Mouse (Mus musculus): ENCODE data around the gene Ankrd13d. TPM values are rescaled to one million over a fixed set of nuclear protein-coding genes. Genes with fewer than 3 reads are reported as not detected.
A peak's percentile ranks its signal among the peaks of the same experiment; 100 is the strongest.

Gene Ankrd13d
- polyA plus RNA-seq, 1 experiment from 2014 or later = 7.6 TPM

- ATAC-seq (ENCODE audit: low read depth) (no peak), DNase-seq (ENCODE audit: low spot score) (no peak)
- Histone ChIP-seq H3K27me3 (replicated peaks; ENCODE audit: control insufficient read depth, insufficient read depth, low read length) (no peaks in the 10 kb centered on the region), H3K4me1 (ENCODE audit: control insufficient read depth, insufficient read depth, low read length) (no peaks in the 10 kb centered on the region), H3K9me3 (ENCODE audit: control insufficient read depth, low read length) (no peaks in the 10 kb centered on the region), H3K9ac (ENCODE audit: low read depth, low read length) (no peak overlapping the region), H3K36me3 (ENCODE audit: control insufficient read depth, insufficient read depth, low read length) (peaks cover 99% of the 10 kb centered on the region), H3K4me3 (ENCODE audit: low read depth, low read length) (no peak overlapping the region), H3K4me2 (ENCODE audit: low read depth, low read length) (no peak overlapping the region), H3K27ac (replicated peaks; ENCODE audit: low read depth, low read length) (no peak overlapping the region)
- 60% methylated on average over 1 of the region's 1 CpGs for WGBS
Observed at GRCm38 (mm10) chr19:4321622-4322021, 38.7 kb upstream of the Ankrd13d start.

GRCm38 (mm10) chr19:4319272-4319671 is 36.3 kb upstream of the Ankrd13d start:
- H3K27ac ChIP-seq (replicated peaks; ENCODE audit: low read depth, low read length) = no peak overlapping the region
- ATAC-seq (ENCODE audit: low read depth) = no peak
- no peak for DNase-seq (ENCODE audit: low spot score)

GRCm38 (mm10) chr19:4317181-4317580 is 34.2 kb upstream of the Ankrd13d start:
- H3K4me2 ChIP-seq (ENCODE audit: low read depth, low read length) = no peak overlapping the region
- 78% methylated on average over 3 of the region's 3 CpGs for WGBS
- DNase-seq (ENCODE audit: low spot score) = no peak

More at GRCm38 (mm10) chr19:4319272-4319671, 36.3 kb upstream of the Ankrd13d start:
- H3K36me3 ChIP-seq (ENCODE audit: control insufficient read depth, insufficient read depth, low read length) = peaks cover 92% of the 10 kb centered on the region
- no peak overlapping the region for H3K4me2 ChIP-seq (ENCODE audit: low read depth, low read length)
- H3K4me3 ChIP-seq (ENCODE audit: low read depth, low read length) = no peak overlapping the region
- H3K4me1 ChIP-seq (ENCODE audit: control insufficient read depth, insufficient read depth, low read length) = no peaks in the 10 kb centered on the region
- no peak overlapping the region for H3K9ac ChIP-seq (ENCODE audit: low read depth, low read length)
- H3K9me3 ChIP-seq (ENCODE audit: control insufficient read depth, low read length) = no peaks in the 10 kb centered on the region
- WGBS = 73% methylated on average over 4 of the region's 4 CpGs
- H3K27me3 ChIP-seq (replicated peaks; ENCODE audit: control insufficient read depth, insufficient read depth, low read length) = no peaks in the 10 kb centered on the region

GRCm38 (mm10) chr19:4315223-4315944 is 32.4 kb upstream of the Ankrd13d start:
- ATAC-seq (ENCODE audit: low read depth) = no peak
- Histone ChIP-seq H3K27me3 (replicated peaks; ENCODE audit: control insufficient read depth, insufficient read depth, low read length) (no peaks in the 10 kb centered on the region), H3K9ac (ENCODE audit: low read depth, low read length) (no peak overlapping the region), H3K4me1 (ENCODE audit: control insufficient read depth, insufficient read depth, low read length) (no peaks in the 10 kb centered on the region), H3K36me3 (ENCODE audit: control insufficient read depth, insufficient read depth, low read length) (peaks cover 65% of the 10 kb centered on the region), H3K4me3 (ENCODE audit: low read depth, low read length) (no peak overlapping the region), H3K4me2 (ENCODE audit: low read depth, low read length) (no peak overlapping the region), H3K9me3 (ENCODE audit: control insufficient read depth, low read length) (no peaks in the 10 kb centered on the region), H3K27ac (replicated peaks; ENCODE audit: low read depth, low read length) (no peak overlapping the region)
- DNase-seq (ENCODE audit: low spot score) = no peak
- 77% methylated on average over 6 of the region's 6 CpGs for WGBS

More at GRCm38 (mm10) chr19:4317181-4317580, 34.2 kb upstream of the Ankrd13d start:
- no peak overlapping the region for H3K4me3 ChIP-seq (ENCODE audit: low read depth, low read length)
- H3K27ac ChIP-seq (replicated peaks; ENCODE audit: low read depth, low read length) = no peak overlapping the region
- no peaks in the 10 kb centered on the region for H3K9me3 ChIP-seq (ENCODE audit: control insufficient read depth, low read length)
- no peaks in the 10 kb centered on the region for H3K27me3 ChIP-seq (replicated peaks; ENCODE audit: control insufficient read depth, insufficient read depth, low read length)
- no peak for ATAC-seq (ENCODE audit: low read depth)
- no peak overlapping the region for H3K9ac ChIP-seq (ENCODE audit: low read depth, low read length)
- no peaks in the 10 kb centered on the region for H3K4me1 ChIP-seq (ENCODE audit: control insufficient read depth, insufficient read depth, low read length)
- peaks cover 83% of the 10 kb centered on the region for H3K36me3 ChIP-seq (ENCODE audit: control insufficient read depth, insufficient read depth, low read length)

- ATAC-seq (ENCODE audit: low read depth) = peak; percentile 27; the same call in 1 of the 2 replicates
- Histone ChIP-seq H3K9ac (ENCODE audit: low read depth, low read length) (no peak overlapping the region), H3K9me3 (ENCODE audit: control insufficient read depth, low read length) (no peaks in the 10 kb centered on the region), H3K27ac (replicated peaks; ENCODE audit: low read depth, low read length) (no peak overlapping the region), H3K4me1 (ENCODE audit: control insufficient read depth, insufficient read depth, low read length) (peaks cover 9% of the 10 kb centered on the region), H3K4me2 (ENCODE audit: low read depth, low read length) (no peak overlapping the region), H3K27me3 (replicated peaks; ENCODE audit: control insufficient read depth, insufficient read depth, low read length) (no peaks in the 10 kb centered on the region), H3K36me3 (ENCODE audit: control insufficient read depth, insufficient read depth, low read length) (0 out of 2 replicates have a peak, but pooled peaks cover 15% of the 10 kb centered on the region), H3K4me3 (ENCODE audit: low read depth, low read length) (no peak overlapping the region)
- peak; percentile 88 for DNase-seq (ENCODE audit: low spot score)
Observed at GRCm38 (mm10) chr19:4309776-4310185, 26.8 kb upstream of the Ankrd13d start.

GRCm38 (mm10) chr19:4309302-4309701 is 26.4 kb upstream of the Ankrd13d start:
- ATAC-seq (ENCODE audit: low read depth) (no peak), DNase-seq (ENCODE audit: low spot score) (no peak)
- no peak overlapping the region for H3K9ac ChIP-seq (ENCODE audit: low read depth, low read length)
- no peaks in the 10 kb centered on the region for H3K9me3 ChIP-seq (ENCODE audit: control insufficient read depth, low read length)
- 0 out of 2 replicates have a peak, but pooled peaks cover 11% of the 10 kb centered on the region for H3K36me3 ChIP-seq (ENCODE audit: control insufficient read depth, insufficient read depth, low read length)
- no peak overlapping the region for H3K4me3 ChIP-seq (ENCODE audit: low read depth, low read length)
- 93% methylated on average over 4 of the region's 4 CpGs for WGBS
- peaks cover 13% of the 10 kb centered on the region for H3K4me1 ChIP-seq (ENCODE audit: control insufficient read depth, insufficient read depth, low read length)
- H3K27me3 ChIP-seq (replicated peaks; ENCODE audit: control insufficient read depth, insufficient read depth, low read length) = no peaks in the 10 kb centered on the region
- H3K4me2 ChIP-seq (ENCODE audit: low read depth, low read length) = no peak overlapping the region
- no peak overlapping the region for H3K27ac ChIP-seq (replicated peaks; ENCODE audit: low read depth, low read length)

- WGBS = 0% methylated on average over 8 of the region's 46 CpGs
- H3K9me3 ChIP-seq (ENCODE audit: control insufficient read depth, low read length) = no peaks in the 10 kb centered on the region
- peak within 1 kb of the TSS; percentile 89 for H3K27ac ChIP-seq (replicated peaks; ENCODE audit: low read depth, low read length)
- ATAC-seq (ENCODE audit: low read depth) (peak; percentile 81), DNase-seq (ENCODE audit: low spot score) (peak; percentile 66)
- H3K36me3 ChIP-seq (ENCODE audit: control insufficient read depth, insufficient read depth, low read length) = no peaks in the 10 kb centered on the region
- H3K4me2 ChIP-seq (ENCODE audit: low read depth, low read length) = peak within 1 kb of the TSS; percentile 84
- H3K9ac ChIP-seq (ENCODE audit: low read depth, low read length) = peak within 1 kb of the TSS; percentile 98
- peaks cover 44% of the 10 kb centered on the region for H3K4me1 ChIP-seq (ENCODE audit: control insufficient read depth, insufficient read depth, low read length)
- H3K4me3 ChIP-seq (ENCODE audit: low read depth, low read length) = peak within 1 kb of the TSS; percentile 95
- H3K27me3 ChIP-seq (replicated peaks; ENCODE audit: control insufficient read depth, insufficient read depth, low read length) = no peaks in the 10 kb centered on the region
Observed at GRCm38 (mm10) chr19:4306190-4306577, 23.2 kb upstream of the Ankrd13d start, which contains the start of gene Grk2. Gene Grk2, minus strand, starts transcription at chr19:4306222.

GRCm38 (mm10) chr19:4305491-4306189 is 22.7 kb upstream of the Ankrd13d start:
- Histone ChIP-seq H3K27ac (replicated peaks; ENCODE audit: low read depth, low read length) (peak overlapping the region; percentile 89), H3K4me2 (ENCODE audit: low read depth, low read length) (peak overlapping the region; percentile 84), H3K4me3 (ENCODE audit: low read depth, low read length) (peak overlapping the region; percentile 95), H3K9ac (ENCODE audit: low read depth, low read length) (peak overlapping the region; percentile 98), H3K4me1 (ENCODE audit: control insufficient read depth, insufficient read depth, low read length) (peaks cover 49% of the 10 kb centered on the region), H3K27me3 (replicated peaks; ENCODE audit: control insufficient read depth, insufficient read depth, low read length) (no peaks in the 10 kb centered on the region), H3K36me3 (ENCODE audit: control insufficient read depth, insufficient read depth, low read length) (no peaks in the 10 kb centered on the region), H3K9me3 (ENCODE audit: control insufficient read depth, low read length) (no peaks in the 10 kb centered on the region)
- DNase-seq (ENCODE audit: low spot score) (peak; percentile 51), ATAC-seq (ENCODE audit: low read depth) (peak; percentile 66)
- 1% methylated on average over 8 of the region's 68 CpGs for WGBS
